16 mouse cellular contexts compared by ENCODE assay signal in genomic region chr5:8487989-8488700, GRCm38 (mm10).
DNase-seq lines count a peak whose midpoint lies in the region; ATAC-seq lines count a peak whose summit lies in the region.
"Had no signal": no experiment of that assay in that cellular context is flagged by ENCODE, and none has a peak within 500 bp of the region (broad histone marks: within the 10 kb centered on the region; RNA-seq: fewer than 3 reads in every experiment).

No protein-coding gene starts in this region.

- H3K4me1 ChIP-seq in kidney, embryonic 16.5 days (ENCODE audit: insufficient read depth, low read length) = no peaks in the 10 kb centered on the region
- peaks cover 12% of the 10 kb centered on the region for H3K4me1 ChIP-seq in forebrain, embryonic 13.5 days
- H3K4me1 ChIP-seq in limb, embryonic 13.5 days = no peaks in the 10 kb centered on the region
- H3K4me1 ChIP-seq in neural tube, embryonic 13.5 days (replicated peaks) = 0 out of 2 replicates have a peak, but pooled peaks cover 5% of the 10 kb centered on the region

- H3K4me3 ChIP-seq in kidney, embryonic 16.5 days (ENCODE audit: low read length) = no peak overlapping the region
- no peak overlapping the region for H3K4me3 ChIP-seq in forebrain, embryonic 13.5 days
- no peak overlapping the region for H3K4me3 ChIP-seq in limb, embryonic 13.5 days
- no peak overlapping the region for H3K4me3 ChIP-seq in neural tube, embryonic 13.5 days
- H3K4me3 ChIP-seq: myocyte had no signal

- peak; percentile 54; the same call in 1 of the 2 replicates for ATAC-seq in kidney, embryonic 16.5 days (ENCODE audit: low FRiP score, low TSS enrichment)
- peak; percentile 61 for ATAC-seq in forebrain, embryonic 13.5 days
- peak; percentile 32; the same call in 1 of the 2 replicates for ATAC-seq in limb, embryonic 13.5 days (ENCODE audit: low FRiP score, low read depth)
- peak; percentile 46 for ATAC-seq in neural tube, embryonic 13.5 days (ENCODE audit: low read depth)
- ATAC-seq: CD4-positive, CD25-positive, alpha-beta regulatory T cell, adult 4 months had no signal

- no peak overlapping the region for H3K9ac ChIP-seq in kidney, embryonic 16.5 days (replicated peaks; ENCODE audit: low read length)
- no peak overlapping the region; the same call in 1 of the 2 replicates for H3K9ac ChIP-seq in forebrain, embryonic 13.5 days
- 0 out of 2 replicates have a peak overlapping the region, but pooled peaks have one; percentile 1 for H3K9ac ChIP-seq in limb, embryonic 13.5 days
- no peak overlapping the region for H3K9ac ChIP-seq in neural tube, embryonic 13.5 days

- H3K9me3 ChIP-seq in kidney, embryonic 16.5 days (ENCODE audit: low read length) = no peaks in the 10 kb centered on the region
- H3K9me3 ChIP-seq in forebrain, embryonic 13.5 days (replicated peaks) = no peaks in the 10 kb centered on the region
- no peaks in the 10 kb centered on the region for H3K9me3 ChIP-seq in limb, embryonic 13.5 days
- no peaks in the 10 kb centered on the region for H3K9me3 ChIP-seq in neural tube, embryonic 13.5 days

- H3K27ac ChIP-seq in kidney, embryonic 16.5 days (ENCODE audit: low read length) = no peak overlapping the region
- H3K27ac ChIP-seq in forebrain, embryonic 13.5 days = peak overlapping the region; percentile 72
- no peak overlapping the region for H3K27ac ChIP-seq in limb, embryonic 13.5 days
- H3K27ac ChIP-seq in neural tube, embryonic 13.5 days (replicated peaks) = 0 out of 2 replicates have a peak overlapping the region, but pooled peaks have one; percentile 18

- H3K27me3 ChIP-seq in kidney, embryonic 16.5 days (ENCODE audit: insufficient read depth, low read length) = no peaks in the 10 kb centered on the region
- H3K27me3 ChIP-seq in forebrain, embryonic 13.5 days = no peaks in the 10 kb centered on the region
- H3K27me3 ChIP-seq in limb, embryonic 13.5 days = no peaks in the 10 kb centered on the region
- H3K27me3 ChIP-seq in neural tube, embryonic 13.5 days = no peaks in the 10 kb centered on the region

- no peak for DNase-seq in kidney, postnatal 14 days
- no peak for DNase-seq in gastrocnemius, adult 18-20 months (ENCODE audit: low spot score)
- DNase-seq in lung, postnatal 14 days = no peak
- no peak for DNase-seq in adrenal gland, adult 18-20 months (ENCODE audit: low spot score in 2 of 2)
- DNase-seq: cerebellum, postnatal 14 days; gastrocnemius, postnatal 14 days; heart, postnatal 14 days; kidney, postnatal 25 days; right cerebral cortex, adult 18-20 months; thymus, postnatal 25 days had no signal

- H3K4me2 ChIP-seq in kidney, embryonic 16.5 days (replicated peaks; ENCODE audit: low read depth, low read length) = no peak overlapping the region
- no peak overlapping the region for H3K4me2 ChIP-seq in forebrain, embryonic 13.5 days
- H3K4me2 ChIP-seq in limb, embryonic 13.5 days (replicated peaks) = no peak overlapping the region
- no peak overlapping the region for H3K4me2 ChIP-seq in neural tube, embryonic 13.5 days

- WGBS in kidney, embryonic 16.5 days = 80% methylated on average over 4 of the region's 4 CpGs
- 36% methylated on average over 4 of the region's 4 CpGs for WGBS in forebrain, embryonic 13.5 days
- WGBS in limb, embryonic 13.5 days = 71% methylated on average over 4 of the region's 4 CpGs
- 44% methylated on average over 4 of the region's 4 CpGs for WGBS in neural tube, embryonic 13.5 days

- no peaks in the 10 kb centered on the region for H3K36me3 ChIP-seq in kidney, embryonic 16.5 days (ENCODE audit: insufficient read depth, low read length)
- H3K36me3 ChIP-seq in forebrain, embryonic 13.5 days (ENCODE audit: poor library complexity, severe bottlenecking) = no peaks in the 10 kb centered on the region
- H3K36me3 ChIP-seq in limb, embryonic 13.5 days = no peaks in the 10 kb centered on the region
- 0 out of 2 replicates have a peak, but pooled peaks cover 3% of the 10 kb centered on the region for H3K36me3 ChIP-seq in neural tube, embryonic 13.5 days

Comparison
In these comparisons a context has a peak if more than half of its experiments do, and no peak if none do; other contexts are left out.
1. H3K27ac ChIP-seq: peak in forebrain, embryonic 13.5 days (single experiment) and neural tube, embryonic 13.5 days (single experiment); none in kidney, embryonic 16.5 days (single experiment) and limb, embryonic 13.5 days (single experiment).
2. Peak in every context shown above with its lines, with median percentiles within 50 percentile points of each other: ATAC-seq.